Mouse (Mus musculus): Measurements from ENCODE around the gene Ppp3cb.

Ppp3cb gene

DNA sequence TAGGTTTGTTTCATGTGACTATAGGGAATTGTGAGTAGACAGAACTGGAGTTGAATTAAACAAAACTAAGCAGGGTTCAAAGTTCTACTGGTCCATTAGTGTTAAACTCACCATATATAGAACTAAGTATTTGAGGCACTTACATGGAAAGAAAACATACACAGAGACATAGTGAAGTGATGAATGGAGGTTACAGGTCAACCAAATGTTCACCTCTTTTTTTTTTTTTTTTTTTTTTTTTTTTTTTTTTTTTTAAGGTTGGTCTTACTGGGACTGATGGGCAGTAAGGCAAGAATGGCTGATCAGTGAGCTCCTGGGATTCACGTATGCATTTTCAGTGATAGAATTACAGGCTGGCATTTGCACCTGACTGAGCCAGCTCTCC, 66.2 kb downstream of the Ppp3cb start:
- DNase-seq (ENCODE audit: low spot score) = no peak

DNA sequence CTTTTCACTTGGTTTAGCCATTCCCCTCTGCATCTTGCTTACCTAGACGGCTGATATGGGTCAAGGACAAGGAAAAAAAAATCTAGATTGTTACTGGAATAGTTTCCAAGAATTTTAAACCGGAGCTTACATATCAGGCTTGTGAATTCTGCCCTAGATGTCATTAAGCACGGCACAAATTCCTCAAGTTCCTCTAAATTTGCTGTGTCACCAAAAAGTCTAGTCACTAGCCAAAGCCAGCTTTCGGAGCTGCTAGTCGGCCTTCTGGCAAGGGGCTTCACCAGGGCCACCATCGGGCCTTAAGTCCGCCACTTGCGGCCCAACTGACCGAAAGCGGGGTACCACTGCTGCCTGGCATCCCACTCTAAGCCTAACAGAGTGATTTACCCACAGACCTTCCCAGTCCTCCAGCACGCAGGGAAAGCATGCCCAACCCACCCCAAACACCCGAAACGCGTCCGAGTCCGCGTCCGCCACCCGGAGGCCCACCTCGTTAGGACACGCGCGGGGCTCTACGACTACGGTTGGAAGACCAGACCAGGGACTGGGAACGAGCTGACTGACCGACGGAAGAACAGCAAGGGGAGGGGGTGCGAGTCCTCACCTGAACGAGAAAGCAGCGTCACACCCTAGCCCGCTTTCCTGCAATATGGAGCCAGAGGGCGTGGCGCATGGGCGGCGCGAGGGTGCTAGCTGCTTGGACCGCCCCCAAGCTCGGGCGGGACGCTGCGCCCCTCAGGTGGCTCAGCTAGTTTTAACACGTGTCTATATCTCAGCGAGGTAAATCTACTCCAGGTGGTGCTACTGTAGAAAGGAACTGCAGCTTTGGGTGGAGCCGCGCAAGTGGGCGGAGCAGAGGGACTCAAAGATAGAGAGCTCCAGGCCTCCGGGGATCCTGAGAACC, 66.8 kb downstream of the Ppp3cb start, which contains the start of gene Anxa7:
TSS of gene Anxa7 (minus strand) at position 843 of the 904 bp plus-strand sequence.
- DNase-seq (ENCODE audit: low spot score) = peak; percentile 46

DNA sequence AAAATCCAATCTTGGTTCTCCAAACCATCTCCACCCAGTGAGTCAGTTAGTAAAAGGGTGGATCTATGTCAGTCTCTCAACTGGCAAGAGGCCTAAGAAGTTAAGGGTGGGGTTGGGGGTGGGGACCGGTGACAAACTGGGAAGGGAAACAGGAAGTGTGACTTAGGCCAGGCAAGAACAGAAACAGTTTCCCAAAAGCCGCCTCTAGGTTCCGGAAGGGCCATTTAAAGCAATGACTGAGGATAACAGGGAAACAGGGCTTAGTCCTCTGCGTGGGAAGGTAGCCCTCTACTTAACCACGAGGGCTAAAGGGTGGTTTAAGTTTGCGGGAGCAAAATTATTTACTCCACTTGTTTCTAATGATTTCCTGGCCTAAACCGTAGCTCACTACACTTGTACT, 67.6 kb downstream of the Ppp3cb start:
- no peak for DNase-seq (ENCODE audit: low spot score)

DNA sequence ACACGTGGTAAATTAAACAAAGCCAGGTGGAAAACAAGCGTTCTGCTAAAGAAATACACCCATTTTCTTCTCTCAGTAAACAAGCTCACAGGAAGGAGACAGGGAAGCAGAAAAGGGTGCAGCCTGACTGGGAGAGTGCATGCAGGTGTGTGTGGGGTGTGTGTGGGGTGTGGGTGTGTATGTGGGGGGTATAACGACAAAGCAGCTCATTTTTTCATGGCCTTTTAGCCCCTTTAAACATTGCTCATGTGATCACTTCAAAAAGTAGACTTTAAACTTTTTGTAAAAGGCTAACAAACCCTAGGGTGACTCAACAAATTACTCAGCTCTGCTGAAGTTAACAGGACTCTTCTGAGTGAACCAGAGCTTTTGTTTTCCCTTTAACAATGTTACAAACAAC, 68.0 kb downstream of the Ppp3cb start:
- no peak for DNase-seq (ENCODE audit: low spot score)

DNA sequence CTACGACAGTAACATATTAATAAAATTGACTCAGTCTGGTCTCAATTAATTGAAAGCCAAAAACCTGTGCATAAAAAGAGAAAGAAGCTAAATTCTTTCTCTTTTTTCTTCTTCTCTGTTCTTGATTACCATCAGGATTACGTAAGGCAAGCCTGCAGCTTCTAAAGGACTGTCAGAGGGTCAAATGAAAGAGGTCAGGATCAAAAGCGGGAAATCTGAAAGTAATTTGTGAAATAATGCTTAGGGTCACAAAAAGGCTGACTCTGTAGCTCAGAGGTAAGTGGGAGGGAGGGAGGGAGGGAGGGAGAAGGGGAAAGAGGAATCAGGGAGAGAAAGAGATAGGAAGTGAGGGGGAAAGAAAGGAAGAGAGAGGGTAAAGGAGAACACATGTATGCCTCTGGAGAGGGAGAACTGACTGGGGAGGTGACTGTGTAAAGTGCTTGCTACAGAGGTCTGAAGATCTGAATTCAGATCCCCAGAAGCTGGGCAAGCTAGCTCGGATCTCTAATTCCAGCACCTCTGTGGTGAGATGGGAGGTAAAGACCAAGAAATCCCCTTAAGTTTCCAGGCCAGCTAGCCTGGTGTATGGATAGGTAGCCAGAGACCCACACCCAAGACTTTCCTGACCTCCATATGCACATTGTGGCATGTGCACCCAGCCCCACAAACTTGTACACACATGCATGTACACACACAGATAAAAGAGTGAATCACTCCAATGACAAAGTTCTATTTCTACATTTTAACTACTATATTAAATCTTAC, 68.9 kb downstream of the Ppp3cb start:
- DNase-seq (ENCODE audit: low spot score) = no peak

DNA sequence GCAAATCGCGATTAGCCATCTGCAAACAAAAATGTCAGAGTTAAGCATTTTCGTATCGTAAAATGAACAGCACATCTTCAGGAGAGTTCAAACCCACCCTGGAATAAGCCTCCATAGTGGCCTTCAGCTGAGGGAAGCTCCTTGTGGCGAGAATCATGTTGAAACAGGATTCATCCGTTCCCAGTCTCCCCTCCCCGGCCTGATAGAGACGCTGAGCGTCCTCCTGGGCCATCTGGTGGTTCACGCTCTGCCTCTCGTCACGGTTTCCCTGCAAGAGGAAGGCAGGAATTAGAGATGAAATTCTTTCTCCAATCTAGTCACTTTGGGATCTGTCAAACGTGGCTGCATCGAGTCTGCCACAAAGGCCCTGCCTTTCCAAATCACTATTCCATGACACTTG, 86.2 kb downstream of the Ppp3cb start:
- no peak for DNase-seq (ENCODE audit: low spot score)

DNA sequence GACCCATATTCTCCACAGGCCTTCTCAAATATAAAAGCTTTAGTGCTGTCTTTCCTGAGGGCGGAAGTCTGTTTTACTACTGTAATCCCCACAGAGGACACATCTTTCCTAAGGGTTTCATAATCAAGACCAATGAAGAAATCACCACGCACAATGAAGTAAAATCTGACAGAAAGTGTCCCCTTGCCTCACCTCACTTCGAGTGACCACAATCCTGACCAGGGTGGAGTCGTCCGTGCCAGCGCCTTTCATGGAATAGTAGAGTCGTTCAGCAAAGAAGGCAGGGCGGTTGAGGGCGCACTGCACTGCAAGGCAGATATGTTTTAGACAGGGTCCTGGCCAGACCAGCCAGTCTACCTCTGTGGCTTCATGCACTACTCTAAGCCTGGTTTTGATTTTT, 88.0 kb downstream of the Ppp3cb start:
- no peak for DNase-seq (ENCODE audit: low spot score)

DNA sequence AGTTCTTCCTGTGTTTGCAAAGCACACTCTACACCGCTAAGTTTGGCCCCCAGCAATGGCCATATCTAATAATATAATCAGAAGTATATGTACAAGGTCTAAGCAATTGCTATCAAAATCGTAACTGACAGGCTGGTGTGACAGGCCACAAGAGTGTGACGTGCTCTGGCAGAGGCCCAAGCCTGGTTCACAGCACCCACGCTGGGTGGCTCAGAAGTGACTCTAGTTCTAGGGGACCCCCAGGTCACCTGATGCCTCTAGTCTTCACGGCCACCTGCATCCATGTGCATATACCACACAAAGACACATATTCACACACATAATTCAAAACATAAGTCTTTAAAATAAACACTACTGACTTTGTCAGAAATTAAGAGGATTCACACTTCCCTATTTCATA, 93.4 kb downstream of the Ppp3cb start:
- no peak for DNase-seq (ENCODE audit: low spot score)

DNA sequence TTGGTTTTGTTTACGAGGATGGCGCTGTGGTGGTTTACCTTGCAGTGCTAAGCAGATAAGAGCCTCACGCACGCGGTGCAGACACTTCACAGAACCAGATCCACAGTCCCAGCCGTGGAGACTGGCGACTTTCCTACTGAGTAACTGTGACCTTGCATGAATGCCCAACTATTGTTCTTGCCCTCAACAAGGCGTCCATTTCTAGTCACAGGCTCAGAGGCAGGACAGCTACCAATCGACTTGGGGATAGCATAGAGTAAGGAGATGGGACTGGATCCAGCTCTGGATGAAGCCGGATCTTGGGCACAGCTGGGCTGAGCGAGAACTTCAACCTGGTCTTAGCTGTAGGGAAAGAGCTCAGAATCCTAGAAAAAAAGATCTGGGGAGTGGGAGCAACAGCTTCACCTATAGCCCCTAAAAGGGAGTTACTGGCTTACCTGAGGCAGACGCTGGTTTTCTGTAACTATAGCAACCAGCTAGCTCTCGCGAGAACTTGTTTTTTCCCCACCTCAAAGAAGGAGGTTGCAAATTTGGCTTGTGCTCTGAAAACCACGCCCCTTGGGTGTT, 94.5 kb downstream of the Ppp3cb start, which contains the start of gene Cfap70:
TSS of gene Cfap70 (minus strand) at position 462 of the 567 bp plus-strand sequence.
- DNase-seq (ENCODE audit: low spot score) = peak; percentile 31

DNA sequence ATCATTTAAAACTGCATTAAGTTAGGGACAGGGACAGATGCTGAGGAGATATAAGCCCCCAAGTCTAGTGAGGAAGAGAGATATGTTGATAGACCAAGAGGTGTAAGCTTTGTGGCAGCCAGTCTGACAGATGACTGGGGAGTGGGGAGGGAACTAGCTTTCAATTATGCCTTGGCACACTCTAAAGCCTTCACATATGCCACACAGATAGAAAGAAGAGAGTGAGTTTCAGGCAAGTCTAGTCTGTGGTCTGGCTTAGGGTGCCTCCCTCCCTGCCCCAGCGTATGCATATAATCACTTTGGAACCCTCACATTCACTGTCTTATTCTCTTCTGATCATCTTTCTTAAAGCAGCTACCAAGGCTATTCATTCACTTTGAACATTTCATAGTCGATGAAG, 95.1 kb downstream of the Ppp3cb start:
- DNase-seq (ENCODE audit: low spot score) = no peak

Measured in ovary, postnatal 10 days (tissue).